20 mouse cellular contexts compared by ENCODE assay signal in the genomic region with DNA sequence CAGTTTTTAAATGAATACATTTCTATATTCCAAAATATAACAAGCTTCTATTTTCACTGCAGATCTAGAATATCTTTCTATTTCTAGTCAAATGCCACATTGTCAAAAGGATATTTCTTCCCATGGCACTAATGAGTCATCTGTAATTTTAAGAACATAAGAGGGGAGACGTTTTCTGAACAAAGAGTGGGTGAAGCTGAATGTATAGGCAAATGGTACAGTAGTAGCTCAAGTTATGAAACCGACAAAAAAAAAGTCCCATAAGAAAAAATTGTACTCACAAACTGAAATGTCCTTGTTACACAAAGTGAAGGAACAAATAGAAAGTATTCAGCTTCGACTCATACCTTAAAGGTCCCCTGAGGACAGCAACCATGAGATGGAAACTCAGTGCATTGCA.
"Had no signal": no experiment of that assay in that cellular context is flagged by ENCODE, and none has a peak within 500 bp of the region (broad histone marks: within the 10 kb centered on the region; RNA-seq: fewer than 3 reads in every experiment).

No protein-coding gene starts in this region.

- H3K27ac ChIP-seq: liver, embryonic 15.5 days; lung, embryonic 15.5 days; macrophage; midbrain, embryonic 13.5 days; midbrain, embryonic 15.5 days; neural tube, embryonic 12.5 days had no signal

- ATAC-seq: liver, postnatal 0 days; lung, postnatal 0 days; midbrain, embryonic 13.5 days; midbrain, embryonic 15.5 days had no signal

- DNase-seq: liver, postnatal 0 days; lung, adult 2 months; lung, postnatal 14 days; lung, postnatal 36 days; retina, postnatal 1 day; right cerebral cortex, adult 18-20 months; right cerebral cortex, postnatal 25 days; right cerebral cortex, postnatal 4 days; spleen, adult 18-20 months; thymus, adult 2 months; thymus, postnatal 25 days; thymus, postnatal 4 days had no signal

- H3K4me3 ChIP-seq: liver, embryonic 15.5 days; lung, embryonic 15.5 days; megakaryocyte, embryonic 14.5 days; midbrain, embryonic 13.5 days; midbrain, embryonic 15.5 days; neural tube, embryonic 12.5 days had no signal
